Mouse (Mus musculus): Measurements from ENCODE around the gene Cdipt.

Cdipt gene

GRCm38 (mm10) chr7:126975950-126976866, 494 bp downstream of the Cdipt start, which contains the start of gene Cdiptos:
Gene Cdiptos, minus strand, starts transcription at chr7:126976098.
- peak; percentile 91 for DNase-seq (ENCODE audit: low spot score)

- DNase-seq (ENCODE audit: low spot score) = peak; percentile 15
These were observed 1.3 kb downstream of the Cdipt start for GRCm38 (mm10) chr7:126976878-126977459.

- DNase-seq (ENCODE audit: low spot score) = no peak
These were observed 3.1 kb downstream of the Cdipt start for GRCm38 (mm10) chr7:126978841-126979240.

GRCm38 (mm10) chr7:126981601-126982000, 5.9 kb downstream of the Cdipt start:
- DNase-seq (ENCODE audit: low spot score) = no peak

GRCm38 (mm10) chr7:126982054-126982453, 6.3 kb downstream of the Cdipt start:
- DNase-seq (ENCODE audit: low spot score) = no peak

GRCm38 (mm10) chr7:126983113-126983512, 7.4 kb downstream of the Cdipt start:
- DNase-seq (ENCODE audit: low spot score) = no peak

- no peak for DNase-seq (ENCODE audit: low spot score)
These were observed 9.1 kb downstream of the Cdipt start for GRCm38 (mm10) chr7:126984667-126985444.

GRCm38 (mm10) chr7:126986319-126986718, 10.6 kb downstream of the Cdipt start:
- DNase-seq (ENCODE audit: low spot score) = no peak

GRCm38 (mm10) chr7:126988816-126989215, 13.1 kb downstream of the Cdipt start:
- DNase-seq (ENCODE audit: low spot score) = no peak

GRCm38 (mm10) chr7:126996449-126996848, 20.7 kb downstream of the Cdipt start:
- no peak for DNase-seq (ENCODE audit: low spot score)

- no peak for DNase-seq (ENCODE audit: low spot score)
These were observed 23.9 kb downstream of the Cdipt start for GRCm38 (mm10) chr7:126999568-126999967.

- no peak for DNase-seq (ENCODE audit: low spot score)
These were observed 27.9 kb downstream of the Cdipt start for GRCm38 (mm10) chr7:127003620-127004019.

GRCm38 (mm10) chr7:127004122-127004875, 28.6 kb downstream of the Cdipt start:
- DNase-seq (ENCODE audit: low spot score) = no peak

- DNase-seq (ENCODE audit: low spot score) = no peak
These were observed 31.8 kb downstream of the Cdipt start for GRCm38 (mm10) chr7:127007313-127008024.

GRCm38 (mm10) chr7:127008239-127009019, 32.7 kb downstream of the Cdipt start:
- DNase-seq (ENCODE audit: low spot score) = no peak

GRCm38 (mm10) chr7:127009307-127010085, 33.8 kb downstream of the Cdipt start:
- DNase-seq (ENCODE audit: low spot score) = no peak

- DNase-seq (ENCODE audit: low spot score) = no peak
These were observed 35.3 kb downstream of the Cdipt start for GRCm38 (mm10) chr7:127011051-127011450.

GRCm38 (mm10) chr7:127011717-127012116, 36.0 kb downstream of the Cdipt start:
- no peak for DNase-seq (ENCODE audit: low spot score)

- no peak for DNase-seq (ENCODE audit: low spot score)
These were observed 36.7 kb downstream of the Cdipt start for GRCm38 (mm10) chr7:127012374-127012773.
